Mouse (Mus musculus): ENCODE measurements around the gene Urgcp. TPM values are rescaled to one million over a fixed set of nuclear protein-coding genes. Genes with fewer than 3 reads are reported as not detected.

The Urgcp gene
- polyA plus RNA-seq, 1 experiment from 2014 or later, result 33.8 TPM

DNA sequence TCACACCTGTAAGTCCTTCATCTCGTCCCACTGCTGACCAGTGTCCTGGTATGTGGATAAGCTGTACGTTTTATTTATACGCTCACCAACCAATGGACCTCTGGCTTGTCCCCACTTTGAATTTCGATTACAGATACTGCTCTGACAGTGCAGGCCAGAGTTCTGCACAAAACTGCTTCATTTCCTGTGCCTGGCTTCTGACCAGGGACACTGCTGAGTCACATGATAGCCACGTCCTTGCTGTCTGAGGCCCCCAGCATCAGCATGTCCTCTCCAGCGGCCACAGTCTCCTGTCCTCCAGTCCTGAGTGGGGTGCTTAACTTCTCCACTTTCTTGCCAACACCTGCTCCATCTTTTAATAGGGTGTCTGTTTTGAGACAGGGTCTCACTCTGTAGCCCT, 79.6 kb downstream of the Urgcp start:
- no peaks in the 10 kb centered on the region for H3K4me1 ChIP-seq (replicated peaks)
- H3K27ac ChIP-seq (ENCODE audit: poor library complexity, severe bottlenecking), result no peak overlapping the region

More for the DNA sequence above, 79.6 kb downstream of the Urgcp start:
- H3K4me2 ChIP-seq, result no peak overlapping the region
- H3K36me3 ChIP-seq, result no peaks in the 10 kb centered on the region
- no peaks in the 10 kb centered on the region for H3K27me3 ChIP-seq (replicated peaks)
- 43% methylated on average over 6 of the region's 6 CpGs for WGBS
- ATAC-seq (ENCODE audit: insufficient number of reproducible peaks, low FRiP score), result no peak
- H3K9me3 ChIP-seq (replicated peaks), result no peaks in the 10 kb centered on the region
- no peak overlapping the region for H3K9ac ChIP-seq
- H3K4me3 ChIP-seq, result no peak overlapping the region

Other genes starting within 250 kb of the Urgcp start
- gene Xbp1, start 241.7 kb downstream of the Urgcp start, polyA plus RNA-seq (2016; fragmentation: Nextera tagmentation; extraction: Ambion mirVana), result 125 and 127 TPM in 2 replicates
- 16.4 and 17.9 TPM in 2 replicates for gene Ccdc117, start 220.2 kb downstream of the Urgcp start, polyA plus RNA-seq (2016; fragmentation: Nextera tagmentation; extraction: Ambion mirVana)
- 0.18 TPM in 1 of 2 replicates, not detected in the other for gene Ankrd36, start 192.7 kb downstream of the Urgcp start, polyA plus RNA-seq (2016; fragmentation: Nextera tagmentation; extraction: Ambion mirVana)
- 167 and 171 TPM in 2 replicates for gene Mrps24, start 46.7 kb downstream of the Urgcp start, polyA plus RNA-seq (2016; fragmentation: Nextera tagmentation; extraction: Ambion mirVana)
- 87.0 and 88.0 TPM in 2 replicates for gene Dbnl, start 26.1 kb upstream of the Urgcp start, polyA plus RNA-seq (2016; fragmentation: Nextera tagmentation; extraction: Ambion mirVana)
- gene Pgam2, start 41.4 kb upstream of the Urgcp start, polyA plus RNA-seq (2016; fragmentation: Nextera tagmentation; extraction: Ambion mirVana), result 738 and 761 TPM in 2 replicates
- 8.4 and 9.0 TPM in 2 replicates for gene Polm, start 75.6 kb upstream of the Urgcp start, polyA plus RNA-seq (2016; fragmentation: Nextera tagmentation; extraction: Ambion mirVana)
- gene Aebp1, start 99.6 kb upstream of the Urgcp start, polyA plus RNA-seq (2016; fragmentation: Nextera tagmentation; extraction: Ambion mirVana), result 31.8 and 34.7 TPM in 2 replicates
- gene Pold2, start 115.9 kb upstream of the Urgcp start, polyA plus RNA-seq (2016; fragmentation: Nextera tagmentation; extraction: Ambion mirVana), result 102 and 106 TPM in 2 replicates
- 5,530 and 5,941 TPM in 2 replicates for gene Myl7, start 136.4 kb upstream of the Urgcp start, polyA plus RNA-seq (2016; fragmentation: Nextera tagmentation; extraction: Ambion mirVana)
- 2.2 and 2.8 TPM in 2 replicates for gene Gck, start 187.7 kb upstream of the Urgcp start, polyA plus RNA-seq (2016; fragmentation: Nextera tagmentation; extraction: Ambion mirVana)
- 41.6 and 42.0 TPM in 2 replicates for gene Ykt6, start 193.3 kb upstream of the Urgcp start, polyA plus RNA-seq (2016; fragmentation: Nextera tagmentation; extraction: Ambion mirVana)